Mouse (Mus musculus) limb, embryonic 12.5 days (tissue): ENCODE measurements around the gene Rabggta. TPM values are rescaled to one million over a fixed set of nuclear protein-coding genes. Genes with fewer than 3 reads are reported as not detected.

Experiments
- ATAC-seq: fragments of 200-750 bp; cut with Nextera tagmentation; 2 replicates; pipeline ENCODE4 v1.8.0; 2017; ENCODE audit warnings: low read depth, moderate TSS enrichment; ENCODE audit not compliant: insufficient number of reproducible peaks, insufficient read depth, low FRiP score, low TSS enrichment
- H3K27ac ChIP-seq: fragments of 300-500 bp; sonication (generic); 2 replicates; pipeline ENCODE4 v1.5.1; 2016; ENCODE audit warnings: mild to moderate bottlenecking, moderate library complexity
- H3K27me3 ChIP-seq: fragments of 300-500 bp; sonication (generic); 2 replicates; pipeline ENCODE4 v1.6.1; 2016; ENCODE audit warnings: mild to moderate bottlenecking, moderate library complexity
- H3K36me3 ChIP-seq: fragments of 300-500 bp; sonication (generic); 2 replicates; pipeline ENCODE4 v1.6.1; 2016; ENCODE audit warnings: mild to moderate bottlenecking, moderate library complexity
- H3K4me1 ChIP-seq: fragments of 300-500 bp; sonication (generic); replicated peaks from 2 replicates; pipeline ENCODE4 v1.6.1; 2016
- H3K4me2 ChIP-seq: fragments of 300-500 bp; sonication (generic); 2 replicates; pipeline ENCODE4 v1.6.1; 2016; ENCODE audit warnings: mild to moderate bottlenecking, moderate library complexity
- H3K4me3 ChIP-seq: fragments of 300-500 bp; sonication (generic); replicated peaks from 2 replicates; pipeline ENCODE4 v1.5.1; 2016; ENCODE audit warnings: mild to moderate bottlenecking
- H3K9ac ChIP-seq: fragments of 300-500 bp; sonication (generic); replicated peaks from 2 replicates; pipeline ENCODE4 v1.6.1; 2016; ENCODE audit warnings: mild to moderate bottlenecking, moderate library complexity
- H3K9me3 ChIP-seq: fragments of 300-500 bp; sonication (generic); 2 replicates; pipeline ENCODE4 v1.6.1; 2016; ENCODE audit warnings: mild to moderate bottlenecking, moderate library complexity
- WGBS: fragments of 180-500 bp; shearing (Covaris S2); methylation state at CpG from one replicate; pipeline ENCODE4 v1.1.7; 2016; 5-methylcytosine and 5-hydroxymethylcytosine counted together
- polyA plus RNA-seq: library from polyadenylated mRNA; unstranded; fragments of >200 nt; fragmentation: Nextera tagmentation; extraction: Ambion mirVana; gene quantifications from 2 replicates; pipeline ENCODE4 v1.2.1, GENCODE M21; 2016

Gene Rabggta
- polyA plus RNA-seq, 1 experiment from 2014 or later: 29.0 TPM

DNA sequence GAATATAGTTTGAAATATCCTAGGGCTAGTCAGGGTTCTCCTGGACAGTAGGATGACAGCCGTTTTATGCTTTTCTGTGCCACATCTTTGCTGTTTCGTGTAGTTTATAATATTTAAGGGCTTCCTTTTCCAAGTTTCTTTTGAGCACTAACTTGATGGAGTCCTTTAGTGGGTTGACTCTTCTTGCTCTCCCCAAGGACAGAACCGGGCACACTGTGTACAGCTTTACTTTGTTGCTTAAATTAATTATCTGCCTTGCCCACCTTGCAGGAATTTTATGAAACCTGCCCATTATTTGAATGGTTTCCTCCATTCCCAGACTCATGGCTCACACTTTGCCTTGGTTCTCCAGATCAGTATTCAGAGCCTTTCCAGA is 40.0 kb downstream of the Rabggta start:
- peak overlapping the region; percentile 13; the same call in 1 of the 2 replicates for H3K9ac ChIP-seq
- H3K4me2 ChIP-seq: peak overlapping the region; percentile 80
- no peaks in the 10 kb centered on the region for H3K27me3 ChIP-seq
- H3K36me3 ChIP-seq: peaks cover 31% of the 10 kb centered on the region
- H3K4me1 ChIP-seq: peaks cover 8% of the 10 kb centered on the region
- ATAC-seq: peak; percentile 46
- 14% methylated on average over 3 of the region's 3 CpGs for WGBS
- H3K27ac ChIP-seq: peak overlapping the region; percentile 86; the same call in 1 of the 2 replicates
- peak overlapping the region; percentile 83 for H3K4me3 ChIP-seq
- no peaks in the 10 kb centered on the region for H3K9me3 ChIP-seq

DNA sequence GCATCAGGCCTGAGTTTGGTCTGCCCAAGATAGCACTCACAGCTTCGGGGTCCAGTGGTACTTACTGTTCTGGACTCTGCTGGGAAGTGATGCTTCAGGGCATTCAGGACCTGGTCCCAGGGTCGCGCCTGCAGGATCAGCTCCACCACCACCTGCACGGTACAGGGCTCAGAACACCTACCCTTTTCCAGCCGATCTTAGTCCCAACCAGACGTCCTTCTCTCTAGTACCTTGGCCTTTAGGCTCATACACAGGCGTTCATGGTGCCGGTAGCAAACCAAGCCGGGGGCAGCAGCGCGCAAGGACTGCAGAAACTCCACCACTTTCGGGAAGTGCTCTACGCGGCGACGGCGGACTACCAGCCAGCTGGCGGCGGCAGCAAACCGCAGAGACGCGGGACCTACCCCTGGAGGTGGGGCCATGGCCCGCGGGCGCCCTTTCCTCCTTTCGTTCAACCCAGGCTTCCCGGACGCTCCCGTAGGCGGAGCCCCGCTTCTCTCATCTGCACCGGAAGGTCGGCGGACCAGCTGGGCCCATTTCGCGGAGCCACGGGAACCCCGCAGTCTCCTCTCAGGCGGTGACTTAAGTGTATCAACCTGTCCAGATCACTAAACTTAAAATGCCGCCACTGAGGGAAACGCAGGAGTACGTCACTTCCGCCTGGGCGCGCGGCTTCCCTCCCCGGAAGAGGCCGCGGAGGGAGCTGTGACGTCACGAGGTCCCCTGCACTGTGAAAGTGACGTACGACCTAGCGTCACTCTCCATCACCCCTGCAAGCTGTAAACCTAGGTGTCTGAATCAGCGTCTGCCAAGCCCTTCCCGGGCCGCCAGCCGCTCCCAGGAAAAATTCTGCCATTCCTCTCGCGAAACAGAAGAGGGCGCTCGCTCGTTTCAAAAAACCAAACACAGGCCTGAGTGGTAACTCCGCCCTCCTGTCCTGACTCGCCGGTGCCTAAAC is 40.6 kb downstream of the Rabggta start, which contains the start of gene Tinf2:
Gene Tinf2, minus strand, starts transcription at position 661 of the 958 bp plus-strand sequence.
- Histone ChIP-seq H3K4me3 (peak within 1 kb of the TSS; percentile 83), H3K9ac (peak within 1 kb of the TSS; percentile 78), H3K27ac (peak within 1 kb of the TSS; percentile 86), H3K4me2 (peak within 1 kb of the TSS; percentile 80), H3K4me1 (peaks cover 8% of the 10 kb centered on the region), H3K36me3 (peaks cover 38% of the 10 kb centered on the region), H3K27me3 (no peaks in the 10 kb centered on the region), H3K9me3 (no peaks in the 10 kb centered on the region)
- under 1% methylated on average over 65 of the region's 66 CpGs for WGBS
- peak; percentile 98 for ATAC-seq

DNA sequence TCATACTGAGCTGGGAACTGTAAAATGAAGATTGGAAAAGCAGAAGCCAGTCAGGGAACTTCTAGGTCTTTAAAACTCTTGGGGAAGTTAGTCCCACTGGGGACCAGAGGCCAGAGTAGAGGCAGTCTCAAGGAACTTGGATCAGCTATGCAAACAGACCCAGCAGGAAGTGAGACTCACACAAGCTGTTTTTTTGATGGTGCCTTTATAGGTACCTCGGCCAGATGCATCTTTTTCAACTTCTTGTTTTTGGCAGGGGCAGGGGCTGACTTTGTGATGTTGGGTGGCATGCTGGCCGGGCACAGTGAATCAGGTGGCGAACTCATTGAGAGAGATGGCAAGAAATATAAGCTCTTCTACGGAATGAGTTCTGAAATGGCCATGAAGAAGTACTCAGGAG is 44.4 kb downstream of the Rabggta start:
- H3K4me2 ChIP-seq: no peak overlapping the region
- WGBS: 90% methylated on average over 4 of the region's 4 CpGs
- no peaks in the 10 kb centered on the region for H3K27me3 ChIP-seq
- no peak overlapping the region for H3K27ac ChIP-seq
- peaks cover 55% of the 10 kb centered on the region for H3K36me3 ChIP-seq
- peaks cover 12% of the 10 kb centered on the region for H3K4me1 ChIP-seq
- H3K9me3 ChIP-seq: no peaks in the 10 kb centered on the region
- ATAC-seq: no peak
- no peak overlapping the region for H3K4me3 ChIP-seq
- H3K9ac ChIP-seq: no peak overlapping the region

DNA sequence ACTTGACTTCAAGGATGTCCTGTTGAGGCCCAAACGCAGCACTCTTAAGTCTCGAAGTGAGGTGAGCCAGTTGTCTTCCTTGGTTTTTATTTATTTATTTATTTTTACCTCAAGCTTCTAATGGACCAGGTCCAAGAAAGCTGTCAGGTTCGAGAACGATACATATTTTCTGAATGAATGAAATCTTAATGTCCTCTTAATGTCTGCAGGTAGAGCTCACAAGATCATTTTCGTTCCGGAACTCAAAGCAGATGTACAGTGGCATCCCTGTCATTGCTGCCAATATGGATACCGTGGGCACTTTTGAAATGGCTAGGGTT is 49.4 kb downstream of the Rabggta start:
- Histone ChIP-seq H3K27me3 (no peaks in the 10 kb centered on the region), H3K4me1 (peaks cover 17% of the 10 kb centered on the region), H3K27ac (peak overlapping the region; percentile 93; the same call in 1 of the 2 replicates), H3K9me3 (no peaks in the 10 kb centered on the region), H3K9ac (peak overlapping the region; percentile 78), H3K4me2 (peak overlapping the region; percentile 93), H3K4me3 (peak overlapping the region; percentile 78), H3K36me3 (peaks cover 45% of the 10 kb centered on the region)
- WGBS: 77% methylated on average over 7 of the region's 7 CpGs
- ATAC-seq: no peak

DNA sequence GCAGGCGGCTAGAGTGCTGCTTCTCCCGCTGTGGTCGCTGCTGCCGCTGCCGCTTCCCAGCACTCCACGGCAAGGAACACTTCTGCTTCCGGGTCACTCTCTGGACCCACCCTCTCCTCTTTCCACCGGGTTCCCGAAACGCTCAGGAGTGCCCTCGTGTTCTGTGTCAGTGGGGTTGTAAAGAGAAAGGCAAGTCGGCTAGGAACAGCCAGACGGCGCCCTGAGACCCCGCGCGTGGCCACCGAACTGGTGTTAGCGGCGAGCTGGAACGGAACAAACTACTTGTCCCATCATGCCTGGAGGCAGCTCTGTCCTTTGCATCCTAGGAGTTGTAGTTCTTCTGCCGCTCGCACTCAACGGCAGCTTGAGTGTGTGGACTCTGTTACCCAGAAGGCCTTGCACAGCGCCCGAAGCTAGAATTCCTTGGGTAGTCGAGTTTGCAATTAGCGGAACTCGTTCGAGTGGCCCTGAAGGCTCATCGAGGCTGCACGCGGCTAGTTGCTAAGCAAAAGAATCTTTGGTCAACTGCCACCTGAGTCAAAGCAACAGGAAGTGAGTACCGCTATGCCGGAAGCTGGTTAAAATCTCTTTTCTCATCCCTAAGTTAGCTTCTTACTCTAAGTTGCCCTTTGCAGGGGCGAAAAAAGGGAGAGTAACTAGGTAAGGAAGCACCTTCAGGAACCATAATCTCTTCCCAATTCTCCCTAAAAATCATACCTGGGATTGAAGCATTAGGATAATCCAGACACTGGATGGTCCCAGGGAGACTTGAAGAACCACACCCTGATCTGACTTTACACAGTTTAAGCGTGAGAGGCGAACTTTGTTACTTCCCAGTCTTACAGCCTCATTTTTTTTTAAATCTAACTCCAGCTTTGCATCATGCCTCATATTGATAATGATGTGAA is 50.0 kb downstream of the Rabggta start, which contains the start of the genes Gmpr2 and Nedd8:
Gene Gmpr2, plus strand, starts transcription at position 109 of the 908 bp plus-strand sequence.
Gene Nedd8, minus strand, starts transcription at position 292 of the 908 bp plus-strand sequence.
- Histone ChIP-seq H3K27me3 (no peaks in the 10 kb centered on the region), H3K4me3 (peak within 1 kb of the TSS; percentile 78), H3K9me3 (no peaks in the 10 kb centered on the region), H3K9ac (peak within 1 kb of the TSS; percentile 78), H3K4me2 (peak within 1 kb of the TSS; percentile 93), H3K36me3 (peaks cover 39% of the 10 kb centered on the region), H3K4me1 (peaks cover 17% of the 10 kb centered on the region), H3K27ac (peak within 1 kb of the TSS; percentile 93)
- WGBS: 1% methylated on average over 38 of the region's 38 CpGs
- ATAC-seq: peak; percentile 97

DNA sequence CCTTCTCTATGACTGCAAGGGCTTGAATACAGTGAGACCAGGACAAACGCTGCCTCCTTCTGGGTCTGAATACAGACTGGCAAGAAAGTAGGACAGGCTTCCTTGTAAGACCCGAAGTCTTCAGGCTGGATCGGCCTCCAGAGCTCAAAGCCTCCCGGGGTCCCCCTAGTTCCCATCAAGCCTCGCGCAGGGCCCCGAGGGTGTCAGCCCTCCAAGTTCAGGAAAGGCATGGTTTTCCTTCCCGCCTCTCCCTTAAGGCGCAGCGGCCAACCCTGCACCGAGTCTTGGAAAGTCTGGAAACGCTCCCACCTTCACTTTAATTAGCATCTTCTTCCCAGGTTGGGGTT is 50.6 kb downstream of the Rabggta start:
- H3K9me3 ChIP-seq: no peaks in the 10 kb centered on the region
- no peaks in the 10 kb centered on the region for H3K27me3 ChIP-seq
- H3K4me2 ChIP-seq: peak overlapping the region; percentile 93
- H3K27ac ChIP-seq: peak overlapping the region; percentile 93
- peak overlapping the region; percentile 78 for H3K4me3 ChIP-seq
- no peak; the same call in 1 of the 2 replicates for ATAC-seq
- H3K36me3 ChIP-seq: peaks cover 38% of the 10 kb centered on the region
- H3K4me1 ChIP-seq: peaks cover 17% of the 10 kb centered on the region
- peak overlapping the region; percentile 78 for H3K9ac ChIP-seq
- under 1% methylated on average over 12 of the region's 12 CpGs for WGBS

Other genes starting within 250 kb of the Rabggta start
- 83.2 and 86.9 TPM in 2 replicates for gene Dhrs4, start 243.5 kb downstream of the Rabggta start, polyA plus RNA-seq
- 3.7 and 5.1 TPM in 2 replicates for gene Carmil3, start 231.6 kb downstream of the Rabggta start, polyA plus RNA-seq
- gene Cpne6, start 211.8 kb downstream of the Rabggta start, polyA plus RNA-seq: 0.32 and 0.35 TPM in 2 replicates
- gene Nrl, start 197.3 kb downstream of the Rabggta start, polyA plus RNA-seq: not detected in 2 replicates
- 33.2 and 35.4 TPM in 2 replicates for gene Pck2, start 182.0 kb downstream of the Rabggta start, polyA plus RNA-seq
- gene Dcaf11, start 162.3 kb downstream of the Rabggta start, polyA plus RNA-seq: 65.5 and 69.7 TPM in 2 replicates
- gene A730061H03Rik, start 161.9 kb downstream of the Rabggta start, polyA plus RNA-seq: 1.1 TPM in 1 of 2 replicates, not detected in the other
- gene Fitm1, start 146.6 kb downstream of the Rabggta start, polyA plus RNA-seq: 16.0 and 16.1 TPM in 2 replicates
- gene Psme1, start 144.1 kb downstream of the Rabggta start, polyA plus RNA-seq: 142 and 151 TPM in 2 replicates
- 3.7 and 4.0 TPM in 2 replicates for gene Emc9, start 137.0 kb downstream of the Rabggta start, polyA plus RNA-seq
- gene Psme2, start 131.2 kb downstream of the Rabggta start, polyA plus RNA-seq: 210 and 260 TPM in 2 replicates
- gene Rnf31, start 130.6 kb downstream of the Rabggta start, polyA plus RNA-seq: 19.9 and 22.4 TPM in 2 replicates
- 9.2 and 9.6 TPM in 2 replicates for gene Irf9, start 118.7 kb downstream of the Rabggta start, polyA plus RNA-seq
- gene Rec8, start 104.2 kb downstream of the Rabggta start, polyA plus RNA-seq: 10.0 and 12.2 TPM in 2 replicates
- gene Ipo4, start 86.3 kb downstream of the Rabggta start, polyA plus RNA-seq: 78.9 and 100 TPM in 2 replicates
- 2.7 and 3.1 TPM in 2 replicates for gene Gm49378, start 84.4 kb downstream of the Rabggta start, polyA plus RNA-seq
- gene Tm9sf1, start 78.5 kb downstream of the Rabggta start, polyA plus RNA-seq: 96.1 and 96.7 TPM in 2 replicates
- gene Tssk4, start 72.1 kb downstream of the Rabggta start, polyA plus RNA-seq: 0.70 and 1.0 TPM in 2 replicates
- 63.0 and 68.8 TPM in 2 replicates for gene Mdp1, start 61.8 kb downstream of the Rabggta start, polyA plus RNA-seq
- gene Gmpr2, start 50.3 kb downstream of the Rabggta start, polyA plus RNA-seq: 67.6 and 74.2 TPM in 2 replicates
- gene Nedd8, start 50.1 kb downstream of the Rabggta start, polyA plus RNA-seq: 594 and 653 TPM in 2 replicates
- 57.1 and 58.3 TPM in 2 replicates for gene Tinf2, start 40.4 kb downstream of the Rabggta start, polyA plus RNA-seq
- 2.0 and 2.7 TPM in 2 replicates for gene Tgm1, start 8.3 kb downstream of the Rabggta start, polyA plus RNA-seq
- 72.5 and 82.6 TPM in 2 replicates for gene Dhrs1, start 23.4 kb upstream of the Rabggta start, polyA plus RNA-seq
- gene Nop9, start 23.4 kb upstream of the Rabggta start, polyA plus RNA-seq: 52.0 and 53.0 TPM in 2 replicates
- 0.60 TPM in 1 of 2 replicates, not detected in the other for gene Cideb, start 36.2 kb upstream of the Rabggta start, polyA plus RNA-seq
- gene Ltb4r2, start 39.2 kb upstream of the Rabggta start, polyA plus RNA-seq: 0.58 and 0.73 TPM in 2 replicates
- gene Ltb4r1, start 43.7 kb upstream of the Rabggta start, polyA plus RNA-seq: 0.26 and 0.68 TPM in 2 replicates
- gene Adcy4, start 61.8 kb upstream of the Rabggta start, polyA plus RNA-seq: 17.7 and 19.9 TPM in 2 replicates
- gene Ripk3, start 66.6 kb upstream of the Rabggta start, polyA plus RNA-seq: 25.2 and 36.4 TPM in 2 replicates
- gene Nfatc4, start 100.9 kb upstream of the Rabggta start, polyA plus RNA-seq: 147 and 151 TPM in 2 replicates
- 38.9 and 46.0 TPM in 2 replicates for gene Nynrin, start 131.7 kb upstream of the Rabggta start, polyA plus RNA-seq
- 0.20 and 0.21 TPM in 2 replicates for gene Cbln3, start 162.1 kb upstream of the Rabggta start, polyA plus RNA-seq
- gene Khnyn, start 162.7 kb upstream of the Rabggta start, polyA plus RNA-seq: 36.9 and 38.8 TPM in 2 replicates
- gene Sdr39u1, start 178.0 kb upstream of the Rabggta start, polyA plus RNA-seq: 81.7 and 86.3 TPM in 2 replicates
- 0.20 and 0.45 TPM in 2 replicates for gene Cma1, start 222.4 kb upstream of the Rabggta start, polyA plus RNA-seq
- gene Cma2, start 228.7 kb upstream of the Rabggta start, polyA plus RNA-seq: not detected in 2 replicates